Mouse (Mus musculus) embryonic fibroblast, embryonic 13.5 days (primary cell): ENCODE results near the gene Vamp1. TPM values are rescaled to one million over a fixed set of nuclear protein-coding genes. Genes with fewer than 3 reads are reported as not detected.

Experiments used
- H3K27ac ChIP-seq: 2 replicates; pipeline ENCODE4 v1.5.1; 2012; ENCODE audit warnings: low read length, control low read depth, inconsistent platforms; ENCODE audit not compliant: insufficient read depth
- H3K4me1 ChIP-seq: 2 replicates; pipeline ENCODE4 v1.6.1; 2011; ENCODE audit warnings: low read length; ENCODE audit not compliant: control insufficient read depth, insufficient read depth
- H3K4me3 ChIP-seq: 2 replicates; pipeline ENCODE4 v1.5.1; 2011; ENCODE audit warnings: mild to moderate bottlenecking, control low read depth, low read length; ENCODE audit not compliant: insufficient read depth
- CTCF ChIP-seq: IDR thresholded peaks from 2 replicates; pipeline ENCODE4 v1.5.1; 2011; ENCODE audit warnings: mild to moderate bottlenecking, control low read depth, low read length, moderate library complexity, borderline replicate concordance; ENCODE audit not compliant: insufficient read depth
- POLR2A ChIP-seq: IDR thresholded peaks from 2 replicates; pipeline ENCODE4 v1.6.1; 2011; ENCODE audit warnings: low read depth, mild to moderate bottlenecking, control low read depth, low read length, moderate library complexity
- polyA plus RNA-seq: library from polyadenylated mRNA; stranded (reverse); fragments of >200 nt; gene quantifications from 2 replicates; pipeline ENCODE4 v1.2.4, GENCODE M21; 2011; ENCODE audit warnings: low read depth; ENCODE audit not compliant: missing spikeins, insufficient read length

Vamp1 gene
- polyA plus RNA-seq, 1 experiment: 4.3 TPM

- H3K4me3 ChIP-seq: no peak overlapping the region
- H3K27ac ChIP-seq: no peak overlapping the region
- TF ChIP-seq POLR2A (no peak), CTCF (no peak)
- H3K4me1 ChIP-seq: no peaks in the 10 kb centered on the region
Measured at GRCm38 (mm10) chr6:125210436-125210835, 4.9 kb upstream of the Vamp1 start.

DNA sequence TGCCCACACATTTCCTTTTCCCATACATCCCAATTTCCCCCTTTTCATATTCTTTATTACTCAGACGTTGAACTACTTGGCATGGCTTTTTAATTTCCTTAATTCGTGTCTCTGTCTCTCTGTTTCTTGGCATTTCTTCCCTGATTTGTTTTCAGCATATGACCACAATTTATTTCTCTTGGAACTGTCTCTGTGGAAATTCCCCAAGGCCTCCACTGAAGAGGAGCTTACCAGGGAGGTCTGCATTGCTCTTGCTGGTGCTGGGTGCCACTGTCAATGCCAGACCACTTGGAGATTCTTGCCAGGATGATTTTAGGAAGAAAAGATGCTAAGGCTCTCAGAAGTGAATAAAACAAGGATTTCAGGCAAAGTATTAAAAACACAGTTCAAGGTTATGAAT lies 2.7 kb upstream of the Vamp1 start:
- no peak overlapping the region for H3K27ac ChIP-seq
- no peak for TF ChIP-seq POLR2A
- no peak for TF ChIP-seq CTCF
- no peak overlapping the region for H3K4me3 ChIP-seq
- no peaks in the 10 kb centered on the region for H3K4me1 ChIP-seq

DNA sequence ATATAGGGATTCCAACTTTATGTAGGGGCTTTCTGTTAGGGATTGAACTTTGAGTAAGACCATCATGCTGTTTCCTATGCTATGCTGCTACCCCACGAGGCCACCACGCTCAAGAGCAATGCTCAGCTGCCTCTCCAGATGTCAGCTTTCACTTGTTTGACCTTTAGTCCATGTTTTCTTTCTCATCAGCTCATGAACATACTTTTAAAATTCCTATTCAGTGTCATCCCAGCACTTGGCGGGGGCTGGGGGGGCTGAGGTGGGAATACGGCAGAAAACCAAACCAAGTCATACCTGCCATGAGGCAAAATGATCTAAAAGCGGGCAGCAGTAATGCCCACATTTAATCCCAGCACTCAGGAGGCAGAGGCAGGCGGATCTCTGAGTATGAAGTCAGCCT lies 2.2 kb upstream of the Vamp1 start:
- no peaks in the 10 kb centered on the region for H3K4me1 ChIP-seq
- H3K4me3 ChIP-seq: no peak overlapping the region
- no peak overlapping the region for H3K27ac ChIP-seq
- no peak for TF ChIP-seq POLR2A
- no peak for TF ChIP-seq CTCF

- Histone ChIP-seq H3K4me1 (no peaks in the 10 kb centered on the region), H3K27ac (no peak overlapping the region), H3K4me3 (no peak overlapping the region)
- TF ChIP-seq CTCF: no peak
- TF ChIP-seq POLR2A: no peak
Measured at GRCm38 (mm10) chr6:125213715-125214114, 1.6 kb upstream of the Vamp1 start.

- TF ChIP-seq POLR2A (no peak), CTCF (no peak)
- H3K4me3 ChIP-seq: no peak overlapping the region
- no peak overlapping the region for H3K27ac ChIP-seq
- H3K4me1 ChIP-seq: no peaks in the 10 kb centered on the region
Measured at GRCm38 (mm10) chr6:125216898-125217297, 1.5 kb downstream of the Vamp1 start.

DNA sequence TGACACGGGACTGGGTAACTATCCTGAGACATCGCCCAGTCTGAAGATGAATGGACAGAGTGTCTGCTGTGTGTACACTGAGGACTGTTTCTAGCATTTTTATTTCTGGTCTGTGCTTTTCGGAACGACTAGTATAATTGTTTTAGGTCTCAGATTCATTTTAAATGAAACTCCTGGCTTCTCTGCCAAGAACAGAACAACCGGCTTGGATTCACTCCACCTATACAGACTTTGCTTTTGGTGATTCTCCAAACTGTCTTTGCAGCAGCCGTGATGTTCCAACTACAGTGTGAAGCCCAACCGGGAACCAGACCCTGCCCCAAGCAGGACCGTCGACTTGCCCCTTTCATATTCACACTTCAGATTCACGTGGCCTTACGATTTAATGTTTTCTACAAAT lies 2.5 kb downstream of the Vamp1 start:
- TF ChIP-seq CTCF: no peak
- TF ChIP-seq POLR2A: no peak
- Histone ChIP-seq H3K4me1 (no peaks in the 10 kb centered on the region), H3K4me3 (no peak overlapping the region), H3K27ac (no peak overlapping the region)

- no peak overlapping the region for H3K27ac ChIP-seq
- TF ChIP-seq POLR2A (no peak), CTCF (no peak)
- no peak overlapping the region for H3K4me3 ChIP-seq
- H3K4me1 ChIP-seq: no peaks in the 10 kb centered on the region
Measured at GRCm38 (mm10) chr6:125218963-125219362, 3.6 kb downstream of the Vamp1 start.

- Histone ChIP-seq H3K4me1 (no peaks in the 10 kb centered on the region), H3K4me3 (no peak overlapping the region), H3K27ac (no peak overlapping the region)
- no peak for TF ChIP-seq CTCF
Measured at GRCm38 (mm10) chr6:125221115-125221745, 5.9 kb downstream of the Vamp1 start.

GRCm38 (mm10) chr6:125222146-125222545 lies 6.8 kb downstream of the Vamp1 start:
- TF ChIP-seq CTCF (no peak), POLR2A (no peak)
- Histone ChIP-seq H3K4me3 (no peak overlapping the region), H3K4me1 (no peaks in the 10 kb centered on the region), H3K27ac (no peak overlapping the region)

- no peak for TF ChIP-seq POLR2A
- TF ChIP-seq CTCF: no peak
- H3K4me1 ChIP-seq: no peaks in the 10 kb centered on the region
- no peak overlapping the region for H3K27ac ChIP-seq
- no peak overlapping the region for H3K4me3 ChIP-seq
Measured at GRCm38 (mm10) chr6:125222577-125222976, 7.2 kb downstream of the Vamp1 start.
